Mouse (Mus musculus) myocyte (in vitro differentiated cells): ENCODE results near the gene Dlgap1.

Source experiments
- CEBPB ChIP-seq: IDR thresholded peaks from 2 replicates; pipeline ENCODE4 v1.6.1; 2011; ENCODE audit warnings: mild to moderate bottlenecking, moderate library complexity; ENCODE audit not compliant: poor library complexity, insufficient read depth, severe bottlenecking
- E2F4 ChIP-seq: IDR thresholded peaks from one replicate; pipeline ENCODE4 v1.6.1; 2011; ENCODE audit warnings: mild to moderate bottlenecking, control low read depth, moderate library complexity; ENCODE audit not compliant: insufficient read depth
- MAX ChIP-seq: IDR thresholded peaks from one replicate; pipeline ENCODE4 v1.6.1; 2011; ENCODE audit warnings: low read depth, mild to moderate bottlenecking, control low read depth
- MYOD1 ChIP-seq, 3 experiments: IDR thresholded peaks; one replicate each; pipeline ENCODE4 v1.6.1; 2011; ENCODE audit warnings: control low read depth in 2 of 3, low read depth in 2 of 3, mild to moderate bottlenecking in 2 of 3, moderate library complexity in 1 of 3; ENCODE audit not compliant: insufficient read length in 2 of 3, control insufficient read depth in 1 of 3
- MYOG ChIP-seq, 3 experiments: IDR thresholded peaks; one replicate each; pipeline ENCODE4 v1.6.1; 2011; ENCODE audit warnings: control low read depth in 2 of 3, low read depth in 2 of 3, mild to moderate bottlenecking in 2 of 3; ENCODE audit not compliant: insufficient read length in 2 of 3, control insufficient read depth in 1 of 3, insufficient read depth in 1 of 3
- POLR2A ChIP-seq: IDR thresholded peaks from one replicate; pipeline ENCODE4 v1.6.1; 2011; ENCODE audit warnings: low read depth, mild to moderate bottlenecking, control low read depth, moderate library complexity; ENCODE audit not compliant: insufficient read length
- POLR2AphosphoS2 ChIP-seq: IDR thresholded peaks from one replicate; pipeline ENCODE4 v1.6.1; 2011; ENCODE audit warnings: low read depth, control low read depth; ENCODE audit not compliant: insufficient read length
- REST ChIP-seq: IDR thresholded peaks from one replicate; pipeline ENCODE4 v1.6.1; 2011; ENCODE audit warnings: mild to moderate bottlenecking, control low read depth, moderate library complexity; ENCODE audit not compliant: insufficient read depth, insufficient read length
- SRF ChIP-seq: IDR thresholded peaks from one replicate; pipeline ENCODE4 v1.6.1; 2011; ENCODE audit warnings: low read depth; ENCODE audit not compliant: control insufficient read depth, insufficient read length
- TCF12 ChIP-seq: IDR thresholded peaks from one replicate; pipeline ENCODE4 v1.6.1; 2011; ENCODE audit warnings: mild to moderate bottlenecking, control low read depth; ENCODE audit not compliant: poor library complexity, insufficient read depth, severe bottlenecking
- TCF3 ChIP-seq: IDR thresholded peaks from one replicate; pipeline ENCODE4 v1.6.1; 2011; ENCODE audit warnings: low read depth, control low read depth; ENCODE audit not compliant: insufficient read length
- USF1 ChIP-seq: IDR thresholded peaks from one replicate; pipeline ENCODE4 v1.6.1; 2011; ENCODE audit warnings: low read depth, mild to moderate bottlenecking, control low read depth, moderate library complexity

- no peak for TF ChIP-seq POLR2A
- TF ChIP-seq E2F4: no peak
- no peak for TF ChIP-seq MYOG (IDR thresholded peaks at IDR 0.05; ENCODE audit: control insufficient read depth in 1 of 3, insufficient read depth in 1 of 3, insufficient read length in 2 of 3, low read depth in 2 of 3)
- TF ChIP-seq MAX: no peak
- TF ChIP-seq MYOD1 (IDR thresholded peaks at IDR 0.05; ENCODE audit: control insufficient read depth in 1 of 3, insufficient read length in 2 of 3, low read depth in 2 of 3): no peak
- TF ChIP-seq USF1: no peak
- TF ChIP-seq TCF12: no peak
- no peak for TF ChIP-seq REST
- TF ChIP-seq SRF: no peak
- TF ChIP-seq CEBPB: no peak
- no peak for TF ChIP-seq POLR2AphosphoS2
- TF ChIP-seq TCF3: no peak
Observed at GRCm38 (mm10) chr17:70088220-70088619, 119.3 kb downstream of the Dlgap1 start.
